Mouse (Mus musculus) bone marrow macrophage, adult 2 months (primary cell): ENCODE results near the gene Gtf3c1.

Source experiments
- CTCF ChIP-seq: IDR thresholded peaks from 2 replicates; pipeline ENCODE4 v1.5.1; 2012; ENCODE audit warnings: low read depth, mild to moderate bottlenecking, low read length, moderate library complexity
- POLR2A ChIP-seq: IDR thresholded peaks from 2 replicates; pipeline ENCODE4 v1.6.1; 2012; ENCODE audit warnings: mild to moderate bottlenecking, low read depth, low read length, borderline replicate concordance

DNA sequence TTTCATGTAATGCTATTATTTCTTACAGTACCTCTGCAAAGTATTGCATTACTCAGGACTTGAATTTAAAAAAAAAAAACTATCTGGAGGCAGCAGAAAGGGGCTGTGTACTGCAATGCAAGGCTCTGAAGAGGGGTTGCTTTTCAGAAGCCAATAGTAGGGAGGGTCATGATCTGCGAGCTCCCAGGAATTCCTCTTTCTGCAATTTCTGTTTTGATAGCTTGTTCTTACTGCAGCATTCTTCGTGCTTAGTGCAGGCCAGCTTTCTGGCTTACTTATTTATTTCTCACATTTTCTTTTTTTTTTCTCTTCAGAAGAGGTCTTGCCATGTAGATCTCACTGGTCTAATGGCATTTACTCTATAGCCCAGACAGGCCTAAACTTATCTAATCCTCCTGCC, 32.9 kb upstream of the Gtf3c1 start:
- TF ChIP-seq POLR2A: no peak
- TF ChIP-seq CTCF: no peak
